Mouse (Mus musculus) MEL (cell line): ENCODE results near the gene Bcr. TPM values are rescaled to one million over a fixed set of nuclear protein-coding genes. Genes with fewer than 3 reads are reported as not detected.

ENCODE experiments used
- DNase-seq: peaks from one replicate; pipeline ENCODE4 v3.0.0; 2011; ENCODE audit warnings: low read depth, low spot score
- H3K27ac ChIP-seq: 2 replicates; pipeline ENCODE4 v1.5.1; 2012; ENCODE audit warnings: low read depth, mild to moderate bottlenecking, control low read depth, low read length, moderate library complexity; ENCODE audit not compliant: control insufficient read depth
- H3K27me3 ChIP-seq, 2 experiments: fragments of 150-350 bp in 1 of 2; sonication (generic) in 1 of 2; 2 replicates each; pipeline ENCODE4 v1.6.1; 2012; ENCODE audit warnings: low read length in 2 of 2, mild to moderate bottlenecking in 2 of 2, improper control_type of control experiment in 1 of 2, moderate library complexity in 1 of 2; ENCODE audit not compliant: insufficient read depth in 2 of 2, control insufficient read depth in 1 of 2
- H3K36me3 ChIP-seq, 2 experiments: 2 replicates each; pipeline ENCODE4 v1.6.1; 2012 to 2014; ENCODE audit warnings: low read length in 2 of 2, improper control_type of control experiment in 1 of 2, inconsistent platforms in 1 of 2, mild to moderate bottlenecking in 1 of 2; ENCODE audit not compliant: insufficient read depth in 2 of 2, control insufficient read depth in 1 of 2
- H3K4me1 ChIP-seq, 2 experiments: fragments of 150-350 bp in 1 of 2; sonication (generic) in 1 of 2; 2 replicates each; pipeline ENCODE4 v1.6.1; 2012; ENCODE audit warnings: low read length in 2 of 2, improper control_type of control experiment in 1 of 2, mild to moderate bottlenecking in 1 of 2; ENCODE audit not compliant: insufficient read depth in 2 of 2, control insufficient read depth in 1 of 2
- H3K4me3 ChIP-seq, 2 experiments: fragments of 150-350 bp in 1 of 2; sonication (generic) in 1 of 2; 2 replicates each; pipeline ENCODE4 v1.5.1; 2012; ENCODE audit warnings: low read depth in 2 of 2, low read length in 2 of 2, mild to moderate bottlenecking in 2 of 2, moderate library complexity in 2 of 2, control low read depth in 1 of 2, improper control_type of control experiment in 1 of 2; ENCODE audit not compliant: control insufficient read depth in 1 of 2, insufficient read depth in 1 of 2
- H3K79me2 ChIP-seq: 2 replicates; pipeline ENCODE4 v1.6.1; 2012; ENCODE audit warnings: mild to moderate bottlenecking, low read length, moderate library complexity; ENCODE audit not compliant: control insufficient read depth, poor library complexity, insufficient read depth
- H3K9ac ChIP-seq: 2 replicates; pipeline ENCODE4 v1.6.1; 2012; ENCODE audit warnings: low read depth, mild to moderate bottlenecking, control low read depth, low read length, moderate library complexity; ENCODE audit not compliant: control insufficient read depth, poor library complexity, severe bottlenecking
- H3K9me3 ChIP-seq: fragments of 150-350 bp; sonication (generic); replicated peaks from 2 replicates; pipeline ENCODE4 v1.6.1; 2012; ENCODE audit warnings: mild to moderate bottlenecking, low read length, improper control_type of control experiment, moderate library complexity; ENCODE audit not compliant: insufficient read depth
- CHD1 ChIP-seq: IDR thresholded peaks from 2 replicates; pipeline ENCODE4 v1.6.1; 2012; ENCODE audit warnings: low read depth, mild to moderate bottlenecking, inconsistent platforms, low read length, improper control_type of control experiment
- CTCF ChIP-seq, 3 experiments: IDR thresholded peaks in 2 of 3; conservative IDR thresholded peaks in 1 of 3; 2 replicates each; pipeline ENCODE4 v1.5.1; 2011 to 2012; ENCODE audit warnings: low read length in 3 of 3, low read depth in 2 of 3, mild to moderate bottlenecking in 2 of 3, improper control_type of control experiment in 1 of 3, inconsistent platforms in 1 of 3, mixed read lengths in 1 of 3, moderate library complexity in 1 of 3; ENCODE audit not compliant: control insufficient read depth in 1 of 3, insufficient read depth in 1 of 3, poor library complexity in 1 of 3, severe bottlenecking in 1 of 3
- E2F4 ChIP-seq: IDR thresholded peaks from 2 replicates; pipeline ENCODE4 v1.6.1; 2011; ENCODE audit warnings: low read depth, low read length, improper control_type of control experiment, borderline replicate concordance
- ELF1 ChIP-seq: IDR thresholded peaks from 2 replicates; pipeline ENCODE4 v1.6.1; 2014; ENCODE audit warnings: low read depth, mild to moderate bottlenecking, inconsistent platforms, low read length, improper control_type of control experiment, moderate library complexity
- EP300 ChIP-seq, 2 experiments: IDR thresholded peaks; 2 replicates each; pipeline ENCODE4 v1.6.1; 2011; ENCODE audit warnings: improper control_type of control experiment in 2 of 2, low read length in 2 of 2, low read depth in 1 of 2, mild to moderate bottlenecking in 1 of 2
- ETS1 ChIP-seq: IDR thresholded peaks from 2 replicates; pipeline ENCODE4 v1.6.1; 2012; ENCODE audit warnings: low read depth, mild to moderate bottlenecking, inconsistent platforms, low read length, improper control_type of control experiment, moderate library complexity
- GABPA ChIP-seq: IDR thresholded peaks from 2 replicates; pipeline ENCODE4 v1.6.1; 2012; ENCODE audit warnings: low read depth, mild to moderate bottlenecking, inconsistent platforms, low read length, improper control_type of control experiment, moderate library complexity
- JUND ChIP-seq: IDR thresholded peaks from 2 replicates; pipeline ENCODE4 v1.6.1; 2011; ENCODE audit warnings: low read depth, mild to moderate bottlenecking, improper control_type of control experiment, low read length
- KAT2A ChIP-seq: conservative IDR thresholded peaks from 2 replicates; pipeline ENCODE4 v1.6.1; 2012; ENCODE audit warnings: low read depth, low read length, improper control_type of control experiment, inconsistent platforms
- MAZ ChIP-seq: IDR thresholded peaks from 2 replicates; pipeline ENCODE4 v1.6.1; 2012; ENCODE audit warnings: low read depth, mild to moderate bottlenecking, inconsistent platforms, low read length, improper control_type of control experiment
- MEF2A ChIP-seq: IDR thresholded peaks from 2 replicates; pipeline ENCODE4 v1.6.1; 2014; ENCODE audit warnings: low read depth, mild to moderate bottlenecking, inconsistent platforms, low read length, improper control_type of control experiment; ENCODE audit not compliant: poor library complexity, insufficient replicate concordance, severe bottlenecking; ENCODE audit errors: extremely low read depth
- MYC ChIP-seq: IDR thresholded peaks from 2 replicates; pipeline ENCODE4 v1.6.1; 2011; ENCODE audit warnings: low read depth, mild to moderate bottlenecking, low read length, improper control_type of control experiment, moderate library complexity
- NELFE ChIP-seq: IDR thresholded peaks from 2 replicates; pipeline ENCODE4 v1.6.1; 2011; ENCODE audit warnings: low read depth, low read length, improper control_type of control experiment
- NRF1 ChIP-seq: IDR thresholded peaks from 2 replicates; pipeline ENCODE4 v1.6.1; 2014; ENCODE audit warnings: low read depth, mild to moderate bottlenecking, inconsistent platforms, low read length, improper control_type of control experiment, moderate library complexity; ENCODE audit not compliant: poor library complexity, insufficient read depth, severe bottlenecking
- POLR2A ChIP-seq, 2 experiments: IDR thresholded peaks; 2 replicates each; pipeline ENCODE4 v1.6.1; 2011 to 2012; ENCODE audit warnings: low read length in 2 of 2, mild to moderate bottlenecking in 2 of 2, control low read depth in 1 of 2, improper control_type of control experiment in 1 of 2, low read depth in 1 of 2, moderate library complexity in 1 of 2; ENCODE audit not compliant: control insufficient read depth in 1 of 2, insufficient read depth in 1 of 2, poor library complexity in 1 of 2
- POLR2AphosphoS2 ChIP-seq: IDR thresholded peaks from 2 replicates; pipeline ENCODE4 v1.6.1; 2011; ENCODE audit warnings: low read length, improper control_type of control experiment
- RAD21 ChIP-seq: IDR thresholded peaks from 2 replicates; pipeline ENCODE4 v1.6.1; 2011; ENCODE audit warnings: mild to moderate bottlenecking, low read depth, low read length, improper control_type of control experiment
- RCOR1 ChIP-seq: IDR thresholded peaks from 2 replicates; pipeline ENCODE4 v1.6.1; 2012; ENCODE audit warnings: low read depth, mild to moderate bottlenecking, inconsistent platforms, low read length, improper control_type of control experiment
- TAL1 ChIP-seq: IDR thresholded peaks from 2 replicates; pipeline ENCODE4 v1.6.1; 2012; ENCODE audit warnings: mild to moderate bottlenecking, inconsistent platforms, low read length, moderate library complexity, mixed read lengths
- USF1 ChIP-seq: IDR thresholded peaks from 2 replicates; pipeline ENCODE4 v1.6.1; 2014; ENCODE audit warnings: low read depth, mild to moderate bottlenecking, inconsistent platforms, low read length, improper control_type of control experiment, moderate library complexity
- ZC3H11A ChIP-seq: IDR thresholded peaks from 2 replicates; pipeline ENCODE4 v1.6.1; 2012; ENCODE audit warnings: low read depth, mild to moderate bottlenecking, inconsistent platforms, low read length, improper control_type of control experiment
- polyA plus RNA-seq, 2 experiments: library from polyadenylated mRNA; stranded (reverse) in 1 of 2; unstranded in 1 of 2; fragments of >175 nt in 1 of 2; fragments of >200 nt in 1 of 2; gene quantifications; 2 replicates each; pipeline versions ENCODE4 v1.2.1 to v1.2.4; 2012; ENCODE audit warnings: low replicate concordance in 2 of 2, low read depth in 1 of 2; ENCODE audit not compliant: insufficient read length in 2 of 2, insufficient read depth in 1 of 2, missing spikeins in 1 of 2
- total RNA-seq: library from RNA; depleted of rRNA; stranded (reverse); fragments of 300-350 nt; gene quantifications from 2 replicates; pipeline ENCODE4 v1.2.3, GENCODE M21; 2012

Gene Bcr
- total and polyA plus RNA-seq, 3 experiments: not detected

GRCm38 (mm10) chr10:75137148-75137547 lies 76.8 kb downstream of the Bcr start:
- Histone ChIP-seq H3K9me3 (no peaks in the 10 kb centered on the region), H3K4me3 (no peak overlapping the region), H3K27me3 (no peaks in the 10 kb centered on the region), H3K4me1 (no peaks in the 10 kb centered on the region), H3K79me2 (no peaks in the 10 kb centered on the region), H3K27ac (no peak overlapping the region), H3K9ac (no peak overlapping the region), H3K36me3 (no peaks in the 10 kb centered on the region)
- DNase-seq: no peak
- no peak for TF ChIP-seq CHD1
- TF ChIP-seq POLR2A (IDR thresholded peaks at IDR 0.05; ENCODE audit: control insufficient read depth in 1 of 2, insufficient read depth in 1 of 2, low read depth in 1 of 2, low read length in 2 of 2, poor library complexity in 1 of 2): no peak
- no peak for TF ChIP-seq E2F4
- TF ChIP-seq RCOR1: no peak
- TF ChIP-seq POLR2AphosphoS2: no peak
- no peak for TF ChIP-seq ZC3H11A
- no peak for TF ChIP-seq RAD21
- no peak for TF ChIP-seq MYC
- no peak for TF ChIP-seq MAZ
- no peak for TF ChIP-seq USF1
- no peak for TF ChIP-seq NRF1
- no peak for TF ChIP-seq ETS1
- TF ChIP-seq MEF2A: no peak
- TF ChIP-seq NELFE: no peak
- TF ChIP-seq TAL1: no peak
- no peak for TF ChIP-seq CTCF (IDR thresholded peaks at IDR 0.05 in 2 of 3, conservative IDR thresholded peaks at IDR 0.05 in 1 of 3; ENCODE audit: control insufficient read depth in 1 of 3, insufficient read depth in 1 of 3, low read depth in 2 of 3, low read length in 3 of 3, poor library complexity in 1 of 3, severe bottlenecking in 1 of 3)
- no peak for TF ChIP-seq KAT2A
- no peak for TF ChIP-seq ELF1

- Histone ChIP-seq H3K4me3 (no peak overlapping the region), H3K9me3 (no peaks in the 10 kb centered on the region), H3K36me3 (no peaks in the 10 kb centered on the region), H3K4me1 (no peaks in the 10 kb centered on the region), H3K27ac (no peak overlapping the region), H3K27me3 (no peaks in the 10 kb centered on the region), H3K9ac (no peak overlapping the region)
- TF ChIP-seq EP300 (IDR thresholded peaks at IDR 0.05; ENCODE audit: low read depth in 1 of 2, low read length in 2 of 2): no peak
- TF ChIP-seq POLR2A (IDR thresholded peaks at IDR 0.05; ENCODE audit: control insufficient read depth in 1 of 2, insufficient read depth in 1 of 2, low read depth in 1 of 2, low read length in 2 of 2, poor library complexity in 1 of 2): no peak
- TF ChIP-seq JUND: no peak
- TF ChIP-seq GABPA: no peak
- TF ChIP-seq, all 39 proteins: peak for 0
- DNase-seq: no peak
- H3K79me2 ChIP-seq: no peaks in the 10 kb centered on the region
Observed at GRCm38 (mm10) chr10:75145221-75145620, 84.8 kb downstream of the Bcr start.
